Mouse (Mus musculus): ENCODE results near the gene Rnf31. TPM values are rescaled to one million over a fixed set of nuclear protein-coding genes. Genes with fewer than 3 reads are reported as not detected.
A peak's percentile ranks its signal among the peaks of the same experiment; 100 is the strongest.

Rnf31 gene
- total RNA-seq, 1 experiment from 2014 or later: 49.3 TPM

DNA sequence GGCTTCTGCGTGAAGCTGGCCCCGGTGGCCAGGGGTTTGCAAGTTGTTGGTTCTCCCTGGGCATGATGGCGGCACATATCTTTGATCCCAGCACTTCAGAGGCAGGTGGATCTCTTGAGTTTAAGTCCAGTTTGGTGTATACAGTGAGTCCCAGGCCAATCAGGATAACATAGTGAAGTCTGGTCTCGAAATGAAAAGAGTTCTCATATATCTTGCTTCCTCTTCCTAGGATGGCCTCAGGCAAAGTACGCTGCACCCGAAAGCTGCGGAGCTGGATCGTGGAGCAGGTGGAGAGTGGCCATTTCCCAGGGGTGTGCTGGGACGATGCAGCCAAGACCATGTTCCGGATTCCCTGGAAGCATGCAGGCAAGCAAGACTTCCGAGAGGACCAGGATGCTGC, 13.3 kb downstream of the Rnf31 start:
- no peak for DNase-seq

DNA sequence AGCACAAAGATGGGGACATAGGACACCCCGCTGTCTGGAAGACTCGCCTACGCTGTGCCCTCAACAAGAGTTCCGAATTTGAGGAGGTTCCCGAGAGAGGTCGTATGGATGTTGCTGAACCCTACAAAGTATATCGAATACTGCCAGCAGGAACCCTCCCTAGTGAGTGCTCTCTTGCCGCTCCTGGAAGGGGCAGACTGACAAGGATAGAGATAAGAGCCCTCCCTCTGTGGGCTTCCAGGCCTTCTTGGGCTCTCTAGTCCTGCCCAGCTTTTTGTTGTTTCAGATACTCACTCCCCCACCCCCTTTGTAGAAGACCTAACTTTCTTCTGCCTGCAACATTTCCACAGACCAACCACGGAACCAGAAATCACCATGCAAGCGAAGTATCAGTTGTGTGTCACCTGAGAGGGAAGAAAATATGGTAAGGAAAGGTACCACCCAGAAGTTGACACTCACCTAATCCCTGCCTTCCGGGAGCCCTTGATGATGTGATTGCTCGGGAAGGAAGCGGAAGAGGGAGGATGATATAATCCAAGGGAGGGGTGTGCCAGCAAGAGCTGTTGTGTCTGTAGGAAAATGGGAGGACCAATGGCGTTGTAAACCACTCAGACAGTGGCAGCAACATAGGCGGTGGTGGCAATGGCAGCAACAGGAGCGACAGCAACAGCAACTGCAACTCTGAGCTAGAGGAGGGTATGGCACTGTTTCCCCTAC, 14.4 kb downstream of the Rnf31 start:
- no peak for DNase-seq

- no peak for DNase-seq
These were observed 16.8 kb downstream of the Rnf31 start for GRCm38 (mm10) chr14:55608339-55608738.

GRCm38 (mm10) chr14:55613346-55613745, 21.8 kb downstream of the Rnf31 start:
- no peak for DNase-seq

- DNase-seq: no peak
These were observed 23.2 kb downstream of the Rnf31 start for GRCm38 (mm10) chr14:55614565-55615178.

- DNase-seq: no peak
These were observed 24.4 kb downstream of the Rnf31 start for GRCm38 (mm10) chr14:55615876-55616275.

- no peak for DNase-seq
These were observed 25.3 kb downstream of the Rnf31 start for GRCm38 (mm10) chr14:55616844-55617243.

- peak; percentile 39 for DNase-seq
These were observed 26.3 kb downstream of the Rnf31 start, which contains the start of gene Rec8 for GRCm38 (mm10) chr14:55617822-55618221. TSS of gene Rec8 (plus strand) at chr14:55618037.

- DNase-seq: no peak
These were observed 27.1 kb downstream of the Rnf31 start for GRCm38 (mm10) chr14:55618486-55619195.

DNA sequence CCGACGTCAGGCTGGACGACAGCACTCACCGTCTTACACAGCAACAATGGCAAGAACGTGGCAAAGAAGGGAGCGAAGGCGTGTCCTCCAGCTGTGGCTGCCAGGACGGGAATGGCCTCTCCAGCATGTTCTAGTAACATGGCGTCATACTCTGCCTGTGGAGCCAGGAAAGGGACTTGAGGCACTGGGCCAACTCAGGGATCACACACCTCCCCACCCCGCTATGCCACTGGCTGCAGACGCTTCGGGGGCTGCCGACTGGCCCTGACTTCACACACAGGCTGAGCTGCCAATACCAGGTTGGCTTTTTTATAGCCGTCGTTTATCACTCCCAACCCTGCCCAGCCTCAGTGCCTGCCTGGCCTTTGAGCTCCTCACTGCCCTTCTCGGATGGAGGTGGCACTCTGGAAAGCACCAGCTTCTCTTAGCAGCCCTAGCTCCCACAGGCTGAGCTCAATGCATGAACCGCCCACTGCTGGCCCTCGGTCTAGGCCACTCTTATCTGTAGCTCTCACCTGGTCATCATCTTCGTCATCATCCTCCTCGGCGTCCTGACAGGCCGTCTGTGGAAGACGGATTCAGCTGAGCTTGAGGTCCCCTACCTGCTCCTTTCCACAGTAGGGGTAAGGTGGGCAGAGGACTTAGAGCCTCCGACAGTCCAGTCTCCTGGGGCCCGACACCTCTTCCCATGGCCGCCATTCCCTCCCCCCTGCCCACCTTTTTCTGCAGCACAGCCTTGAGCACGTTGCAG, 36.7 kb downstream of the Rnf31 start:
- DNase-seq: no peak

- DNase-seq: peak; percentile 65
These were observed 37.8 kb downstream of the Rnf31 start for GRCm38 (mm10) chr14:55629312-55629711.

- DNase-seq: peak; percentile 33
These were observed 43.5 kb downstream of the Rnf31 start for GRCm38 (mm10) chr14:55634874-55635522.

DNA sequence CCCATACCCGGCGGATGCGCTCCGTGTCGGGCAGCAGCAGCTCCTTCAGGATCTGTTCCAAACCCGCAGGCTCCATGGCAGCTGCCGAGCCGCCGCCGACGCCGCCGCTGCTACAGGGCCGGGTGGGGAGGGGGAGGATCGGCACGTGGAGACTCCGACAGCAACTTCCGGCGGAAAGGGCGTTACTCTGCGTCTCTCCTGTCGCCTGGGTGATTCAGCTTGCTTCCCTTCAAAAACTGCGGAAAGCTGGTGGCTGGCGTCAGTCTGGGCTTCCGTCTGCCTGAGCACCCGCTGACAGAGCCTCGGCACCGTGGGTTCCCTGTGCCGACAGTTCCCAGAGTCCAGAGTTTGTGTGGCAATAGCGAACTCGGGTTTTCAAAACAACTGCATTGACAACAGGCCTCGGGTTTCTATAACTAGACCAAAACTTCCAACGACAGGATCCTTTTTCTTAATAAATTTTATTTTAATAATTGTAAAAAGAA, 44.1 kb downstream of the Rnf31 start, which contains the start of gene Ipo4:
Ipo4 (minus strand) TSS at position 435 of the 485 bp plus-strand sequence.
- peak; percentile 89 for DNase-seq

DNA sequence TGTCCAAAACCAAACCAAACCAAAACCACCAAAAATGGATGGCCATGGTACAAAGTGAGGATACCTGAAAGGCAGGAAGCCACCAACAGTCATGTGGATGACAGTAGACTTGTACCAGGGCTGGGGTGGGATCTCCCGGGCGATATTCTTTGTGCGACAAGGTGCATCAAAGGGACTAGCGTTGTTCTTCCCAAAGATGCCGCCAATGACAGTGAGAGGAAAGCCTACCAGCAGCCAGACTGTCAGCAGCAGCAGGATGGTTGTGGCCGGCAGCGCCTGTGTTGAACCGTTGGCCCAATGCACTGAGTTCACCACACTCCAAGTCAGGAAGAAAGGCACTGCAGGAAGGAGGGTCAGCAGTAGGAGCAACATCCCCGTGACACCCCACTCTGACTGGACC, 46.3 kb downstream of the Rnf31 start, which contains the start of gene Gm49378:
Gm49378 (minus strand) TSS at position 101 of the 400 bp plus-strand sequence.
- DNase-seq: no peak

- no peak for DNase-seq
These were observed 49.3 kb downstream of the Rnf31 start for GRCm38 (mm10) chr14:55640816-55641215.

DNA sequence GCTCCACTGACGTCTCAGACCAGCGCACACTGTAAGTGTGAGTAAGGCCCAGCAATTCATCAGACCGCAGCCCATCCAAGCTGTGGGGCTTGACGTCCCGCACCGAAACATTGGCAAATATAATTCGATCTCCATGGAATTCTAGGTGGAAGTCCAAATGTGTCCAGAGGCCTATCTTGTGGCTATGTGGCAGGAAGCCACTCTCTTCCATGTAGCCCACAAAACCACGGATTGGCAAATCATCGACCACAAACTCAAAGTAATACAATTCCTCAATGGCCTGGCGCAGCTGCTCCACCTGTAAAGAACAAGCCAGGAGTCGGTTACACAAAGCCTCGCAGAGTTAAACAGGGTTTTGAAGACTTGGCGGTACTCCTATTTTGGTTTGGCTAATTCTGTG, 49.8 kb downstream of the Rnf31 start:
- no peak for DNase-seq

GRCm38 (mm10) chr14:55642679-55643059, 51.2 kb downstream of the Rnf31 start:
- DNase-seq: no peak

- DNase-seq: peak; percentile 84
These were observed 51.8 kb downstream of the Rnf31 start, which contains the start of gene Tm9sf1 for GRCm38 (mm10) chr14:55643060-55643907. TSS of gene Tm9sf1 (minus strand) at chr14:55643806.

DNA sequence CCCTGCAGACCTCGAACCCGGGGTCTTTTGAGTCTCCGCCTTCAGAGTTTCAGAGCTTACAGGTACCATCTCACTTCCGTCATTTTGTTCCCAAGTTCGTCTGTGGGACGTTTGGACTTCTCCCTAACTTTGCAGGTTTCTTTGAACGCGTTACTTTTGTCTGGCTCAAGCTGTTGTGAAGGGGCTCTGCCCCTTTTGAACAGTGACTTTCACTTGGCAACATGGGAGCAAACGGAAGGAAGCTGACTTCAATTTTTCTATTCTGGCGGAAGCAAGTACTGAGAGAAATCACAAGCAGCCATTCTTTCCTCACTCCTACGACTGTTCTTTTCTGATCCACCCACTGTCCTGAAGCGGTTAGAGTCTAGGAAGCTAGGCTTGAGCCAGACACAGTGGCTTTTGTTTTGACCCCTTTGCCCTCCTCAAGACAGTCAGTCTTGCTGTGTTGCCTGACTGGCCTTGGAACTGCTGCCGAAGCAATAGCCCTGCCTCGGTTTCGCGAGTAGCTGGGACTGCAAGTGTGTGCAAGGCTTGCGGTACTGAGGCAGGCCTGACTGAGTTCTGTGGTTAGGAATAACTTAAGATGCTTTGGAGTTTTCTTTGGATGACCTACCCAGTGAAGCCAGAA, 52.9 kb downstream of the Rnf31 start:
- DNase-seq: no peak

- no peak for DNase-seq
These were observed 58.4 kb downstream of the Rnf31 start, which contains the start of gene Tssk4 for GRCm38 (mm10) chr14:55649884-55650283. TSS of gene Tssk4 (plus strand) at chr14:55650184.

All from adrenal gland, postnatal 25 days (tissue).